Mouse (Mus musculus): ENCODE results near the gene Cend1. TPM values are rescaled to one million over a fixed set of nuclear protein-coding genes. Genes with fewer than 3 reads are reported as not detected.

Cend1 gene
- polyA plus RNA-seq, 1 experiment from 2014 or later: 5.1 TPM

DNA sequence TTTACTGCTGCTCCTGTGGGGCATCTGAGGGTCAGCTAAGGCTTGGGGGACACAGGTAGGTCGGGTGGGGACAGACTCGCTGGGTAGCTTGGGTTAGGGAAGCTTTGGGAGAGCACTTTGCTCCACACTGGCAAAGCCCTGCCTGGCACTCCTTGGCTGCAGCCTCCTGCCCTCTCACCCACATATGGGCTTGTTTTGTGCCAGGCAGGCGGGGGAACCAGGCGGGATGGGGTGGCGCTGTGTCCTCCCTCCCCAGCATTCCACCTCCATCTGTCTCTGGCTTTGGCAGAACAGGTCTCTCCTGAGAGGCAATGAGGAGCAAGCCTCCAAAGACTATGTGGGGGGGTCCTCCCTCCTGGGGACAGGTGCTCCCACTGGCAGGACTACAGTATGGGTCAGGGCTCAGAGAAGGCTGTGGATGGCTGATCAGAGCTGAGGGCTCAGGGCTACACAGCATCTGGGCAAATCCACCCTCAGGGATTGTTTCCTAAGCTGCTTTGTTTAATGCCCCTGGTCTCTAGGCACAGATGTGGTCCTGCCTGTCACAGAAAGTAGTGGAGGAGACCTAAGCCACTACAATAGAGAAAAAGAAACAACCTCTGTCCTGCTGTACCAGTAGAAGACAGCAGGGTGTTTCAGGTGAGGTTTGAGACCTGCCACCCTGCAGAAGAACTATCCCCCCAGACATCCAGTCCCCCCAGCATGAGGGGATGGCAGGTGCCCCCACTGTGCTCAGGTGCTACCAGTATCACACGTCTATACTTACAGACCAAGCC is 3.6 kb upstream of the Cend1 start:
- H3K4me3 ChIP-seq: no peak overlapping the region
- H3K27ac ChIP-seq: no peak overlapping the region
- peak overlapping the region; percentile 90; the same call in 1 of the 2 replicates for H3K4me2 ChIP-seq (replicated peaks)
- 85% methylated on average over 6 of the region's 6 CpGs for WGBS
- no peak for ATAC-seq (ENCODE audit: low FRiP score, low read depth)
- H3K9ac ChIP-seq: peak overlapping the region; percentile 72
- no peaks in the 10 kb centered on the region for H3K9me3 ChIP-seq
- peaks cover 40% of the 10 kb centered on the region for H3K36me3 ChIP-seq
- H3K4me1 ChIP-seq: peaks cover 60% of the 10 kb centered on the region
- H3K27me3 ChIP-seq: no peaks in the 10 kb centered on the region

DNA sequence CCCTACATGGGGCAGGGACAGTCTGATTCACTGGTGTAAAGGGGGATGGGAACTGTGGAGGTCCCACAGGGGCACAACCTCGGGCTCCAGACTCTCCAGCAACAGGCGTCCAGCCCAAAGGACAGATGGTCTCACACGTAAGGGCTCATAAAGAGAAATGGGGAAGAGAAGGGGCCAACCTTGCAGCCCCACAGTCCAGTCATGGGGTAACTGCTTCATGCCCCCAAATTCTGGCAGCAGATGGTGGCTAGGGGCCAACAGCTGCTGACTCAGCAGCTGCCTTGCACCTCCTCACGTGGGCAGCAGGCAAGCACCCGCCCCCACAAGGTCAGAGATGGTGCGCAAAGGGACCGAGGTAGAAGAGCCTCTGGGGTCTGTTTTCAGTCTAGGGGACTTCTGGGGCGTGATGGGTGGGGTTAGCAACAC is 2.9 kb upstream of the Cend1 start:
- no peak overlapping the region for H3K4me2 ChIP-seq (replicated peaks)
- no peak for ATAC-seq (ENCODE audit: low FRiP score, low read depth)
- no peaks in the 10 kb centered on the region for H3K27me3 ChIP-seq
- H3K9ac ChIP-seq: no peak overlapping the region
- WGBS: 81% methylated on average over 8 of the region's 8 CpGs
- H3K9me3 ChIP-seq: no peaks in the 10 kb centered on the region
- H3K4me1 ChIP-seq: peaks cover 60% of the 10 kb centered on the region
- no peak overlapping the region for H3K4me3 ChIP-seq
- no peak overlapping the region for H3K27ac ChIP-seq
- peaks cover 40% of the 10 kb centered on the region for H3K36me3 ChIP-seq

DNA sequence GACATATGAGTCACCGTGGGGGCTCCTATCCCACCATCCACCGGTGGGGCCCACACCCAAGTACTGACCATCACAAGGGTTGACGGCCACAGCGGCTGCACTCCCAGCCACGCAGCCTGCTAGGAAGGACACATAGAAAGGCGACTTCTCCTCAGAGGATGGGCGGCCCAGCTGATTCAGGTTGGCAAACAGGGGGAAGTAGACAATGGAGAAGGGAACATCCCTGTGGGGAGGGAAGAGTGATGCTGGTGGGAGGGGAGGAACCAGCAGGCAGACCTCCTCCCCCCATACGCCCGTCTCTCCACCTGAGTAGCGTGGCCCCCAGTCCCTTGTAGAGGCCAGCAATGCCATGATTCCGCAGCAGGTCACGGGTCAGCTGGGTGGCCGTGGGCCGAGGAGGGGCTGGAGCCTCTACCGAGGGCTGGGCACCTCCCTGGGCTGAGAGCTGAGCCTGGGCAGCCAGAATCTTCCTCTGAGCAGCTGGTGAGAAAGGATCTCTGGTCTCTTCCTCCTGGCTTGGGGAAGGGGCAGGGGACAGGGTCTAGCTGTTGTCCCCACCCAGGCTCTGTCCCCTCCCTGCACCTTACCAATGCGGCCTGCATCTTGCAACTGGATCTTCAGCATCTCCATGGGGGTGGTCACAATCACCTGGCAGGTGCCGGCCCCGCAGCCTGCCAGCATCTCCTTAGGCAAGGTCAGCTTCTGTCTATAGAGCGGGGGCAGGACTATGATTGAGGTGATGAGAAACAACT is 2.3 kb upstream of the Cend1 start:
- H3K27ac ChIP-seq: no peak overlapping the region
- peaks cover 55% of the 10 kb centered on the region for H3K4me1 ChIP-seq
- no peaks in the 10 kb centered on the region for H3K27me3 ChIP-seq
- no peak overlapping the region for H3K4me3 ChIP-seq
- H3K36me3 ChIP-seq: peaks cover 40% of the 10 kb centered on the region
- 91% methylated on average over 19 of the region's 19 CpGs for WGBS
- H3K4me2 ChIP-seq (replicated peaks): no peak overlapping the region
- H3K9ac ChIP-seq: no peak overlapping the region
- no peaks in the 10 kb centered on the region for H3K9me3 ChIP-seq
- no peak for ATAC-seq (ENCODE audit: low FRiP score, low read depth)

DNA sequence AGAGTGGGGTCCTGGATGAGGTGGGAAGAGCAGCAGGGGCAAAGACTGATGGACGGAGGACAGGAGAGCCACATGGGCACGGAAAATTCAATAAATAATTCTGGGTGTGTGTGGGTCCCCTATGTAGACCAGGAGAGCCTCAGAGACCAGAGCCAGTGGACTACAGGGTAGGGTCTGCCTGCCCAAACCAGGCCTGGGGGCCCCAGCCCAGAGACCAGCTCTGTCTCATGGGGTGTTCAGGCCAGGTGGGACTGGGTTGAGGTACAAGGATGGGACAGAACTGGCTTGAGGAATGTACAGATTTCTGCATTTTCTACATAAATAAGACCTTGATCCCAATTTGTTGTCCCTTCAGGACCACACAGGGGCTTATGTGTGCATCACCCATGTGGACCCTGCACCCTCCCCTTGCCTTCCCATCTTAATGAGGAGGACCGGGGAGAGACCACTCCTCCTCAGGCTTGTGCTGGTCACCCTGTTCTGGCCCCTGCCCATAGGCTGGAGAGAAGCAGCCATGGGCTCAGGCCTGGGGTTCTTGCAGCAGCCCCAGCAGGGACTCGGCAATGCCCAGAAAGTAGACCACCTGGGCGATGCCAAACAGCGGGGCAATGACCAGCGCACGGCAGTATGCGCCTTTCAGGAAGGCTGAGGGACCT is 1.4 kb upstream of the Cend1 start:
- Histone ChIP-seq H3K27me3 (no peaks in the 10 kb centered on the region), H3K4me2 (replicated peaks) (no peak overlapping the region), H3K36me3 (peaks cover 40% of the 10 kb centered on the region), H3K9ac (0 out of 2 replicates have a peak overlapping the region, but pooled peaks have one; percentile 56), H3K4me1 (peaks cover 46% of the 10 kb centered on the region), H3K27ac (no peak overlapping the region), H3K9me3 (no peaks in the 10 kb centered on the region), H3K4me3 (no peak overlapping the region)
- 95% methylated on average over 9 of the region's 9 CpGs for whole genome bisulfite sequencing
- ATAC-seq (ENCODE audit: low FRiP score, low read depth): no peak

DNA sequence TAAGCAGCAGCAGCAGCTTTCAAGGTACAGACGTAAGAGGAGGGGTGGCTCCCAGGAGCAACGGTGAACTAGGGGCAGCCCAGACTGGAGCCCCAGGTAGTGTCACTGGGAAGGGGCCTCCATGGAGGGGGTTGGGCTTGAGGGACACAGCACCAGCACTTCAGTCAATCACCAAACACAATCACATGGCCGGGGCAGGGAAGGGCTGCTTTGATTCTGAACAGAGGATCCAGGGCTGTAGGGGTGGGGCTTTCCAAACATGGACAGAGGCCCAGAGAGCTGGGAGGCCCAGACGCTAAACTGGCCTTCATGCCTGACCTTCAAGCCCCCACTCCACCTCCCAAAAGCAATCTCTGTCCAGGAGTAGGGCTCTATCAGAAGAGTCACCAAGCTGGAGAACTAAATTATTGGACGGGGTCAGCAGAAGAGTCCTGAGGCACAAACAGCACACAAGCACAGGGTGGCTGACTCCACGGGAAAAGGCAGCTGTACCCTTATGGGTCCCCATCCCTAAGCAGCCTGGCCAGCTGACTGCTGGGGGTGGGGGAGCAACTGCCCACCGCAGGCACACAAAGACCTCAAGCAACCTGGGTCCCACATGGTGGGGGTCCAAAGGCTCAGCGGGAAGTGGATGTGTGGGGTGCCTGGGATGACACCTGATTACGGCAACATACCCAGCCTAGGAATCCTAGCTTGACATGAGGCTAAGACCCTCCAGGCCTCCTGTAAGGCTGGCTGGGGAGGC is 721 bp upstream of the Cend1 start:
- WGBS: 64% methylated on average over 9 of the region's 9 CpGs
- H3K4me2 ChIP-seq (replicated peaks): peak overlapping the region; percentile 62

DNA sequence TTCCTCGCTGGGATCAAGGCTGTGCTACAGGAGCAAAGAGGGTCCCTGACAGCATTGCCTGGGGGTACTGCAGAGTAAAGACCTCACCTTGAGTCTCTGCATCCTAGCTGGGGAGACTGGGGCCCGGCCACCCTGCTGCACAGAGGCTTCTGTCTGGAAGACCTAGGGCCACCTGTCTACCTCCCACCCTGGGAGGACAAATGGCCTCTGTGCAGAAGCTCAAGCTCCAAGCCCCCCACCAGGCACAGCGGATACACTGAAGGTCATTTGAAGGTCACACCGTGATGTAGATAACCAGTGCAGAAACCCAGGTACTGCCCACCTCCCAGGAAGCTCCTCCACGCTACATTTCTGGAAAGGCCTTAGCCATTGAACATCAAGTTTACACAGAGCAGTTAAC is 590 bp downstream of the Cend1 start:
- Histone ChIP-seq H3K4me3 (peak overlapping the region; percentile 36), H3K27ac (no peak overlapping the region), H3K9me3 (no peaks in the 10 kb centered on the region), H3K9ac (peak overlapping the region; percentile 56; the same call in 1 of the 2 replicates), H3K27me3 (no peaks in the 10 kb centered on the region), H3K4me2 (replicated peaks) (peak overlapping the region; percentile 62), H3K4me1 (peaks cover 26% of the 10 kb centered on the region), H3K36me3 (peaks cover 38% of the 10 kb centered on the region)
- WGBS: 59% methylated on average over 5 of the region's 5 CpGs
- ATAC-seq (ENCODE audit: low FRiP score, low read depth): no peak

More for the DNA sequence above, 721 bp upstream of the Cend1 start:
- no peak overlapping the region for H3K4me3 ChIP-seq
- H3K27me3 ChIP-seq: no peaks in the 10 kb centered on the region
- 0 out of 2 replicates have a peak overlapping the region, but pooled peaks have one; percentile 56 for H3K9ac ChIP-seq
- H3K9me3 ChIP-seq: no peaks in the 10 kb centered on the region
- H3K27ac ChIP-seq: 0 out of 2 replicates have a peak overlapping the region, but pooled peaks have one; percentile 22
- H3K36me3 ChIP-seq: peaks cover 40% of the 10 kb centered on the region
- ATAC-seq (ENCODE audit: low FRiP score, low read depth): no peak
- H3K4me1 ChIP-seq: peaks cover 39% of the 10 kb centered on the region

DNA sequence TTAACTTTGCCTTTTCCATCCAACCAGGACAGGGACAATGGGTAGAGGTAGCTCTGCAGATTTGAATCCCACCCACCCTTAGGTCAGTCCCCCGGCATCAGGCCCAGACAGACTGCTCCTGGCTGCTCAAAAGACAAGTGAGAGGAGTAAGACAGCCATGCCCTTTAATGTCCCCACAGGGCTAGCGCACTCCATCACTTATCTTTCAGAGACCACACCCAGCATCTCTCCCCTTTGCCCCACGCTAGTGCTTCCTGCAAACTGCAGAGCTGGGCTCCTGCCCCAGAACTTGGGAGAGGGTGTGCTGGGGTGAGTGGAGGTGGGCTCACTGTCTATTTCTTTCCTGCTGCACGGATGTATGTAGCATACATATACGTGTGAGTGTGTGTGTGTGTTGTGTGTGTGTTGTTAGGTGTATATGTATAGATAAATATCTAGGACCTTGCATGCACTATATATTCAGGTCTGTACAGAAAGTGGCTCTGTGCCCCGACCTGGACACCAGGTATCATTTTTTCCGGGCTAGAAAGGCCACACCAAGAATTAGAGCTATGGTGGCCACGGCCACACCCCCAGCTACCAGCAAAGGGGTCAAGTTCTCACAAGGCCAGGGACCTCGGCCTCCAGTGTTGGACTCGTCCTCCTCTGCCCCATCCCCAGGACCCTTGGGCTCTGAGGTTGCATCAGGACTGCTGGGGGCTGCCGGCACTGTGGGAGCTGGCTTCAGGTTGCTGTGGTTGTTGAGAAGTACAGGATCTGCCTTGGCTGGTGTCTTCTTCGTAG is 2.2 kb downstream of the Cend1 start:
- WGBS: 80% methylated on average over 12 of the region's 12 CpGs

DNA sequence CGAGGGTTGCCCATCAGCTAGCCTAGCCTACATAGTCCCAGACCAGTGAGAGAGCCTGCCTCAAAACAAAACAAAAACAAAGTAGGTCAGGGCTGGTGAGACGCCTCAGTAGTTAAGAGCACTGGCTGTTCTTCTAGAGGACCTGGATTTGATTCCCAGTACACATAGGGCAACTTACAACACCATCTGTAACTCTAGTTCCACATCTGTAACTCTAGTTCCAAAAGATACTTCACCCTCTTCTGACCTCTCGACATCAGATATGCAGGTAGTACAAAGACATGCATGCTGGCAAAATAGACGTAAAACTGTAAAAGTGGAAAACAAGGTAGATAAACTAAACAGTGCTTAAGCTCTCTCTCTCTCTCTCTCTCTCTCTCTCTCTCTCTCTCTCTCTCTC is 5.5 kb downstream of the Cend1 start:
- Histone ChIP-seq H3K4me1 (peaks cover 8% of the 10 kb centered on the region), H3K4me2 (replicated peaks) (no peak overlapping the region), H3K4me3 (no peak overlapping the region), H3K27ac (no peak overlapping the region), H3K36me3 (no peaks in the 10 kb centered on the region), H3K27me3 (no peaks in the 10 kb centered on the region), H3K9me3 (no peaks in the 10 kb centered on the region), H3K9ac (no peak overlapping the region)
- WGBS: 70% methylated on average over 4 of the region's 4 CpGs
- no peak for ATAC-seq (ENCODE audit: low FRiP score, low read depth)

More for the DNA sequence above, 2.2 kb downstream of the Cend1 start:
- Histone ChIP-seq H3K4me3 (no peak overlapping the region), H3K36me3 (peaks cover 22% of the 10 kb centered on the region), H3K4me2 (replicated peaks) (no peak overlapping the region), H3K4me1 (peaks cover 21% of the 10 kb centered on the region), H3K27ac (no peak overlapping the region), H3K9ac (no peak overlapping the region), H3K9me3 (no peaks in the 10 kb centered on the region), H3K27me3 (no peaks in the 10 kb centered on the region)
- ATAC-seq (ENCODE audit: low FRiP score, low read depth): no peak

DNA sequence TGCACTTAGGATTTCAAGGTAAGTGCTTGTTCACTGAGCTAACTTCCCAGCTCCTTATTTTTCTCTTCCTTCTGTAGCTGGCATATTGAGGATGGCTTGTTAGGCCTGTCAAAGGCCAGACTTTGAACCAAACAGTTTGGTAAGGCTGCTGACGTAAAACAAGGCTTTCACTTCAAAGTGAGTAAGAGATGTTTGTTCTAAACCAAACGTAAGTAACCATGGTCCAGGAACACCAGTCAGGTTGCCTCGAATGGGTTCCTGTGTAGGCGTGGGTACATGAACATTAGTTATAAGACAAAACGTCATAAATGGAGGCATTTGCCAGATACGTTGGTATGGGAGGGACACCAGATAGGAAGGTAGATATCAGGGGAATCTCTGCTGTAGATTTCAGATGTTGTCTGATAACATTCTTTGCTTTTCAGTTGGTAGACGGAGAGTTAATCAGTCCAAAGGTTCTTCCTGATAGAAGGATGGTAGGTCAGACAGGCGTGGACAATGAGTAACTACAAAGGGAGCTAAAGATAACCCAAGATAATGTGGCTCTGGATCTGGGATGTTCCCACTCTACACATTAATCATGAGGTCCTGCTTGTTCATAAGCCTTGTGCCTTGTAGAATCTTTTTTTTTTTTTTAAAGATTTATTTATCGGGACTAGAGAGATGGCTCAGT is 9.1 kb downstream of the Cend1 start:
- Histone ChIP-seq H3K4me1 (peaks cover 4% of the 10 kb centered on the region), H3K27ac (no peak overlapping the region), H3K4me2 (replicated peaks) (no peak overlapping the region), H3K27me3 (no peaks in the 10 kb centered on the region), H3K9ac (no peak overlapping the region), H3K4me3 (no peak overlapping the region), H3K9me3 (no peaks in the 10 kb centered on the region), H3K36me3 (no peaks in the 10 kb centered on the region)
- 78% methylated on average over 9 of the region's 9 CpGs for WGBS
- no peak for ATAC-seq (ENCODE audit: low FRiP score, low read depth)

DNA sequence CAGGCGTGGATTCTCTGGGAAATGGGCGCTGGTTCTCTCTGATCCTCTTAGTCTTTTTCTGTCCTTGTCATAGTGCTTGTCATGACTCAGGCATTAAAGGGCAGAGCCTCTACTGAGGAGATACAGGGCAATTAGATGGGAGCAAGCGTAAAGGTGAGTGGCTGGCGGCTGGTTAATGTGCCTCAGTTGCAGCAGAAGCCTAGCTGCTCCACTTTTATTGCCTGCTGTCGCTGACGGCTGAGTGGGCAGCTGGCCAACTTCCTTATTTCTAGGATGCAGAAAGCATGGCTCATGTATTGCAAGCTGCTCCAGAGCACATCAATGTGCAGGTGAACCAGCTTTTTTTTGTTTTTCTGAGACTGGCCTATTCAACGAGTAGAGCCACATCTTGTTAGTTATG is 10.3 kb downstream of the Cend1 start:
- H3K27ac ChIP-seq: no peak overlapping the region
- 37% methylated on average over 7 of the region's 7 CpGs for WGBS
- ATAC-seq (ENCODE audit: low FRiP score, low read depth): no peak
- H3K4me3 ChIP-seq: no peak overlapping the region
- H3K36me3 ChIP-seq: no peaks in the 10 kb centered on the region
- H3K27me3 ChIP-seq: no peaks in the 10 kb centered on the region
- H3K4me2 ChIP-seq (replicated peaks): no peak overlapping the region
- H3K9me3 ChIP-seq: no peaks in the 10 kb centered on the region
- H3K9ac ChIP-seq: no peak overlapping the region
- H3K4me1 ChIP-seq: peaks cover 4% of the 10 kb centered on the region

Data from limb, embryonic 13.5 days (tissue).